Mouse (Mus musculus): ENCODE results near the gene Klhl2. TPM values are rescaled to one million over a fixed set of nuclear protein-coding genes. Genes with fewer than 3 reads are reported as not detected.

Gene Klhl2
- total and polyA plus RNA-seq, 3 experiments = 9.3 to 11.5 (median 10.8) TPM

GRCm38 (mm10) chr8:64834071-64834877 is 15.5 kb downstream of the Klhl2 start:
- TF ChIP-seq ZNF384 (IDR thresholded peaks at IDR 0.05; ENCODE audit: low read depth, low read length) (no peak), POLR2AphosphoS2 (IDR thresholded peaks at IDR 0.05; ENCODE audit: low read depth, low read length) (no peak), CTCF (conservative IDR thresholded peaks at IDR 0.05 in 1 of 2, IDR thresholded peaks at IDR 0.05 in 1 of 2; ENCODE audit: low read depth in 2 of 2, low read length in 2 of 2) (no peak), UBTF (IDR thresholded peaks at IDR 0.05; ENCODE audit: low read depth, low read length) (no peak), E2F4 (IDR thresholded peaks at IDR 0.05; ENCODE audit: insufficient replicate concordance, low read depth, low read length) (no peak), KAT2A (IDR thresholded peaks at IDR 0.05; ENCODE audit: insufficient replicate concordance, low read length) (no peak), EP300 (IDR thresholded peaks at IDR 0.05; ENCODE audit: low read length) (no peak)
- no peak overlapping the region for H3K27ac ChIP-seq (ENCODE audit: insufficient read depth, low read depth)
- no peak overlapping the region for H3K4me2 ChIP-seq (ENCODE audit: insufficient read depth, low read depth, poor library complexity, severe bottlenecking)
- H3K4me3 ChIP-seq (replicated peaks in 1 of 3; ENCODE audit: low read depth in 2 of 3, low read length in 2 of 3, poor library complexity in 1 of 3) = no peak overlapping the region
- in situ Hi-C loops (cut with MboI; ENCODE audit: low pct_ligation_motif_present, low pct_unique_long_range_greater_than_20kb, low sequenced_read_pairs) = loop anchor here (10.0 to 25.0 kb wide), 2 partner anchors 99 to 103 kb away; partner anchors contain the start of genes Msmo1 and Tmem192
- no peak for DNase-seq (ENCODE audit: extremely low read depth)
- H3K9me3 ChIP-seq (replicated peaks; ENCODE audit: low read length) = no peaks in the 10 kb centered on the region
- peaks cover 3% of the 10 kb centered on the region; the same call in 1 of the 2 replicates for H3K79me2 ChIP-seq (replicated peaks; ENCODE audit: control insufficient read depth, extremely low read depth, insufficient read depth, poor library complexity, severe bottlenecking)
- dilution Hi-C loops (cut with MboI; ENCODE audit: extremely low pct_ligation_motif_present, extremely low pct_unique_long_range_greater_than_20kb, low sequenced_read_pairs) = no loop called here
- H3K9ac ChIP-seq (ENCODE audit: insufficient read depth, low read depth) = no peak overlapping the region
- H3K27me3 ChIP-seq (replicated peaks) = no peaks in the 10 kb centered on the region
- peaks cover 0 to 27% of the 10 kb centered on the region in 2 experiments; a peak in 1 of 4 replicates for H3K4me1 ChIP-seq (ENCODE audit: control insufficient read depth in 1 of 2, insufficient read depth in 2 of 2)
- H3K36me3 ChIP-seq (replicated peaks in 1 of 2; ENCODE audit: control insufficient read depth in 1 of 2, insufficient read depth in 1 of 2, low read length in 1 of 2) = peaks cover 7 to 43% of the 10 kb centered on the region in 2 experiments

DNA sequence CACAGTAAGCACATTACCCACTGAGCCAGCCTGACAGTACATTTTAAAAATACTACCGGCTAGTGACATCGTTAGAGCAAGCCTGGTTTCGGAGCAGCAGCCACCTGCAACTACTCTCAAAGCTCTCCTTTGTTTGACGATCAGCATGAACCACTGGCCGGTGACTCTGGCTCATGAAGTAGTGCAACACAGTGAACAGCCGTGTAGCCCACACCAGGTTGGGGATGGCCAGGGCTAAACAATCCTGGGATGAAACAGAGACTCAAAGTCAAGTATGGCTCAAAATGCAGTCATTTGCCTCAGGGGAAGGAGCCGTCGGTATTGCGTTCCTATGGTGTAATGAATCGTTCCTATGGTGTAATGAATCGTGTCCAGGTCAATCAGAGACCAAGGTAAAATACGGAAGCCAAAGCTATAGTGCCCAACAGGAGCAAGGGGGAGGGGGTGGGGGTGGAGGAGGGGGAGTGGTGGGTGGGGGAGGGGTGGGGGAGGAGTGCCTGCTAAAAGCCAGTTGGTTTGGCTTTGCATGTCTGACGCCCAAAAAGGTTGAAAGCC is 17.2 kb downstream of the Klhl2 start:
- Histone ChIP-seq H3K4me2 (ENCODE audit: insufficient read depth, low read depth, poor library complexity, severe bottlenecking) (no peak overlapping the region), H3K9me3 (replicated peaks; ENCODE audit: low read length) (no peaks in the 10 kb centered on the region), H3K79me2 (replicated peaks; ENCODE audit: control insufficient read depth, extremely low read depth, insufficient read depth, poor library complexity, severe bottlenecking) (peaks cover 3% of the 10 kb centered on the region; the same call in 1 of the 2 replicates), H3K4me3 (replicated peaks in 1 of 3; ENCODE audit: low read depth in 2 of 3, low read length in 2 of 3, poor library complexity in 1 of 3) (no peak overlapping the region), H3K36me3 (replicated peaks in 1 of 2; ENCODE audit: control insufficient read depth in 1 of 2, insufficient read depth in 1 of 2, low read length in 1 of 2) (peaks cover 9 to 56% of the 10 kb centered on the region in 2 experiments), H3K27me3 (replicated peaks) (no peaks in the 10 kb centered on the region), H3K4me1 (ENCODE audit: control insufficient read depth in 1 of 2, insufficient read depth in 2 of 2) (peaks cover 0 to 27% of the 10 kb centered on the region in 2 experiments; a peak in 1 of 4 replicates), H3K27ac (ENCODE audit: insufficient read depth, low read depth) (no peak overlapping the region), H3K9ac (ENCODE audit: insufficient read depth, low read depth) (no peak overlapping the region)
- in situ Hi-C loops (cut with MboI; ENCODE audit: low pct_ligation_motif_present, low pct_unique_long_range_greater_than_20kb, low sequenced_read_pairs) (loop anchor here (10.0 to 25.0 kb wide), 2 partner anchors 98 to 105 kb away; partner anchors contain the start of genes Msmo1 and Tmem192), dilution Hi-C loops (cut with MboI; ENCODE audit: extremely low pct_ligation_motif_present, extremely low pct_unique_long_range_greater_than_20kb, low sequenced_read_pairs) (no loop called here)
- no peak for TF ChIP-seq MAZ (IDR thresholded peaks at IDR 0.05; ENCODE audit: low read depth, low read length)
- TF ChIP-seq CHD1 (IDR thresholded peaks at IDR 0.05; ENCODE audit: low read depth, low read length) = no peak
- no peak for TF ChIP-seq IRF4 (IDR thresholded peaks at IDR 0.05; ENCODE audit: low read depth, low read length)
- TF ChIP-seq NELFE (IDR thresholded peaks at IDR 0.05; ENCODE audit: low read depth, low read length) = no peak
- no peak for TF ChIP-seq MAX (IDR thresholded peaks at IDR 0.05; ENCODE audit: low read length)
- TF ChIP-seq BHLHE40 (IDR thresholded peaks at IDR 0.05; ENCODE audit: low read depth, low read length) = no peak
- no peak for TF ChIP-seq ETS1 (conservative IDR thresholded peaks at IDR 0.05; ENCODE audit: low read depth, low read length)
- no peak for TF ChIP-seq ZKSCAN1 (IDR thresholded peaks at IDR 0.05; ENCODE audit: borderline replicate concordance, low read depth, low read length)
- DNase-seq (ENCODE audit: extremely low read depth) = no peak

Measured in CH12.LX (cell line).